Mouse (Mus musculus) urinary bladder, adult 18-20 months (tissue): ENCODE results near the gene Syngr2.
A peak's percentile ranks its signal among the peaks of the same experiment; 100 is the strongest.
"Not testable (repeated sequence)": the region's sequence is repeated elsewhere in the genome, so short reads cannot be mapped to it uniquely, and the experiment has no call there.

Experiments used
- DNase-seq, 2 experiments: peaks; one replicate each; pipeline ENCODE4 v3.0.0; 2022; ENCODE audit warnings: low spot score in 2 of 2, mixed read lengths in 2 of 2

The Syngr2 gene

GRCm38 (mm10) chr11:117832086-117832969 is 22.9 kb downstream of the Syngr2 start:
- DNase-seq = peak in 1 of 2 experiments; percentile 49

GRCm38 (mm10) chr11:117833509-117833908 is 24.0 kb downstream of the Syngr2 start:
- DNase-seq = not testable (repeated sequence)

- no peak for DNase-seq
These were observed 24.6 kb downstream of the Syngr2 start for GRCm38 (mm10) chr11:117834086-117834485.

GRCm38 (mm10) chr11:117836306-117836705 is 26.8 kb downstream of the Syngr2 start:
- no peak for DNase-seq

GRCm38 (mm10) chr11:117838572-117838971 is 29.1 kb downstream of the Syngr2 start:
- no peak for DNase-seq

- no peak for DNase-seq
These were observed 29.6 kb downstream of the Syngr2 start for GRCm38 (mm10) chr11:117839021-117839420.

- no peak for DNase-seq
These were observed 31.4 kb downstream of the Syngr2 start for GRCm38 (mm10) chr11:117840910-117841309.

- no peak for DNase-seq
These were observed 34.0 kb downstream of the Syngr2 start for GRCm38 (mm10) chr11:117843434-117843833.

- no peak for DNase-seq
These were observed 35.5 kb downstream of the Syngr2 start for GRCm38 (mm10) chr11:117844997-117845396.

GRCm38 (mm10) chr11:117845651-117846050 is 36.2 kb downstream of the Syngr2 start:
- no peak for DNase-seq

GRCm38 (mm10) chr11:117846640-117847039 is 37.2 kb downstream of the Syngr2 start:
- DNase-seq = no peak

GRCm38 (mm10) chr11:117847593-117848215 is 38.2 kb downstream of the Syngr2 start:
- DNase-seq = no peak

GRCm38 (mm10) chr11:117848271-117848984 is 39.0 kb downstream of the Syngr2 start:
- DNase-seq = no peak

- peak; percentile 92 to 96 for DNase-seq
These were observed 39.7 kb downstream of the Syngr2 start, which contains the start of gene Birc5 for GRCm38 (mm10) chr11:117848985-117849671. TSS of gene Birc5 (plus strand) at chr11:117849251.

- DNase-seq = no peak
These were observed 43.4 kb downstream of the Syngr2 start for GRCm38 (mm10) chr11:117852875-117853274.

GRCm38 (mm10) chr11:117854241-117854640 is 44.8 kb downstream of the Syngr2 start:
- no peak for DNase-seq

- no peak for DNase-seq
These were observed 45.9 kb downstream of the Syngr2 start for GRCm38 (mm10) chr11:117855360-117855759.

- DNase-seq = no peak
These were observed 46.5 kb downstream of the Syngr2 start for GRCm38 (mm10) chr11:117855975-117856374.

GRCm38 (mm10) chr11:117857462-117857861 is 48.0 kb downstream of the Syngr2 start:
- no peak for DNase-seq

GRCm38 (mm10) chr11:117858392-117858791 is 48.9 kb downstream of the Syngr2 start:
- no peak for DNase-seq

GRCm38 (mm10) chr11:117860601-117861000 is 51.1 kb downstream of the Syngr2 start, which contains the start of gene Tmem235:
TSS of gene Tmem235 (plus strand) at chr11:117860752.
- DNase-seq = no peak
